14 mouse cellular contexts compared by ENCODE assay signal in the genomic region with DNA sequence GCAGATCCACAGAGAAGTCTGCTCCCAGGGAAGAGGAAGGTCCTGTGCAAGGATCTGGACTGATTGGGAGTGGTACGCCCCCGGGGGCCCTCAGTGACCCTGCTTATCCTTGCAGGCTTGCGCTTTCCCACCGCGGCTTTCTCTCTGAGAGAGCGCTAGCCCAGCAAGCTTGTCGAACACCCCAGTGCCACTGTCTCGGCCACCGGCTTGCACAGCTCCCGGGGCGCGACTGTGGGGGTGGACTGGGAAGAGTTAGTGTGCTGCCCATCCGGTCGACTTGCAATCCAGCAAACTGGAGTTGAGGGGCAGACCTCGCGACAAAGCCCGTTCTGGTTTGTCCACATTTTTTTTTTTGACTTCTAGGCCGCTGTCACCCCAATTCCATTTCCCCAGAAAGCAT. TPM values are rescaled to one million over a fixed set of nuclear protein-coding genes. Genes with fewer than 3 reads are reported as not detected.
A peak's percentile ranks its signal among the peaks of the same experiment; 100 is the strongest.
DNase-seq lines count a peak whose midpoint lies in the region; ATAC-seq lines count a peak whose summit lies in the region.
"Had no signal": no experiment of that assay in that cellular context is flagged by ENCODE, and none has a peak within 500 bp of the region (broad histone marks: within the 10 kb centered on the region; RNA-seq: fewer than 3 reads in every experiment).

No protein-coding gene starts in this region.

- no peak for ATAC-seq in heart, embryonic 11.5 days (replicated peaks; ENCODE audit: insufficient number of reproducible peaks, low FRiP score, low TSS enrichment)
- no peak for ATAC-seq in hindbrain, embryonic 12.5 days (ENCODE audit: low FRiP score)
- no peak for ATAC-seq in midbrain, embryonic 15.5 days (replicated peaks)

- H3K4me3 ChIP-seq in heart, embryonic 11.5 days (ENCODE audit: low read depth, low read length), result no peak overlapping the region
- H3K4me3 ChIP-seq in embryonic facial prominence, embryonic 10.5 days, result peak overlapping the region; percentile 30
- peak overlapping the region; percentile 10; the same call in 1 of the 2 replicates for H3K4me3 ChIP-seq in hindbrain, embryonic 12.5 days
- 0 out of 2 replicates have a peak overlapping the region, but pooled peaks have one; percentile 3 for H3K4me3 ChIP-seq in midbrain, embryonic 15.5 days
- H3K4me3 ChIP-seq: liver, embryonic 13.5 days had no signal

- H3K9ac ChIP-seq in heart, embryonic 11.5 days (ENCODE audit: low read depth, low read length), result no peak overlapping the region
- H3K9ac ChIP-seq in hindbrain, embryonic 12.5 days, result peak overlapping the region; percentile 41; the same call in 1 of the 2 replicates
- H3K9ac ChIP-seq in midbrain, embryonic 15.5 days, result no peak overlapping the region
- H3K9ac ChIP-seq: liver, embryonic 13.5 days had no signal

- no peaks in the 10 kb centered on the region for H3K4me1 ChIP-seq in heart, embryonic 11.5 days (ENCODE audit: control insufficient read depth, insufficient read depth, low read length)
- peaks cover 7% of the 10 kb centered on the region; the same call in 1 of the 2 replicates for H3K4me1 ChIP-seq in embryonic facial prominence, embryonic 10.5 days
- peaks cover 5% of the 10 kb centered on the region; the same call in 1 of the 2 replicates for H3K4me1 ChIP-seq in hindbrain, embryonic 12.5 days
- H3K4me1 ChIP-seq in midbrain, embryonic 15.5 days, result peaks cover 12% of the 10 kb centered on the region; the same call in 1 of the 2 replicates
- H3K4me1 ChIP-seq: liver, embryonic 13.5 days had no signal

- H3K27ac ChIP-seq in heart, embryonic 11.5 days (ENCODE audit: low read depth, low read length), result no peak overlapping the region
- H3K27ac ChIP-seq in embryonic facial prominence, embryonic 10.5 days (replicated peaks), result no peak overlapping the region
- H3K27ac ChIP-seq in hindbrain, embryonic 12.5 days, result no peak overlapping the region
- no peak overlapping the region for H3K27ac ChIP-seq in midbrain, embryonic 15.5 days
- H3K27ac ChIP-seq: liver, embryonic 13.5 days; macrophage had no signal

- no peak for DNase-seq in heart, adult 9 months (ENCODE audit: low spot score in 2 of 2)
- peak; percentile 46 for DNase-seq in embryonic facial prominence, embryonic 10.5 days (ENCODE audit: low spot score)
- no peak for DNase-seq in lung, postnatal 4 days
- no peak for DNase-seq in left cerebral cortex, adult 18-20 months (ENCODE audit: low spot score in 2 of 2)
- no peak for DNase-seq in spleen, postnatal 4 days (ENCODE audit: low spot score in 2 of 2)
- DNase-seq: heart, adult 18-20 months; kidney, postnatal 10 days; liver, embryonic 13.5 days; right cerebral cortex, postnatal 4 days had no signal

- 12% methylated on average over 18 of the region's 18 CpGs for WGBS in heart, embryonic 11.5 days (ENCODE audit: insufficient replicate concordance)
- WGBS in embryonic facial prominence, embryonic 10.5 days, result 21% methylated on average over 18 of the region's 18 CpGs
- 20% methylated on average over 18 of the region's 18 CpGs for WGBS in hindbrain, embryonic 12.5 days
- WGBS in midbrain, embryonic 15.5 days, result 17% methylated on average over 18 of the region's 18 CpGs

- peak overlapping the region; percentile 45 for H3K4me2 ChIP-seq in heart, embryonic 11.5 days
- H3K4me2 ChIP-seq in hindbrain, embryonic 12.5 days (replicated peaks), result peak overlapping the region; percentile 43
- H3K4me2 ChIP-seq in midbrain, embryonic 15.5 days, result peak overlapping the region; percentile 27
- H3K4me2 ChIP-seq: liver, embryonic 13.5 days had no signal

- no peaks in the 10 kb centered on the region for H3K9me3 ChIP-seq in heart, embryonic 11.5 days (replicated peaks; ENCODE audit: control insufficient read depth, low read length)
- peaks cover 5% of the 10 kb centered on the region; the same call in 1 of the 2 replicates for H3K9me3 ChIP-seq in embryonic facial prominence, embryonic 10.5 days
- no peaks in the 10 kb centered on the region for H3K9me3 ChIP-seq in hindbrain, embryonic 12.5 days (replicated peaks)
- H3K9me3 ChIP-seq in midbrain, embryonic 15.5 days, result no peaks in the 10 kb centered on the region
- H3K9me3 ChIP-seq: liver, embryonic 13.5 days had no signal

- peaks cover 38% of the 10 kb centered on the region for H3K27me3 ChIP-seq in heart, embryonic 11.5 days (ENCODE audit: control insufficient read depth, insufficient read depth, low read length)
- peaks cover 83% of the 10 kb centered on the region for H3K27me3 ChIP-seq in embryonic facial prominence, embryonic 10.5 days (replicated peaks; ENCODE audit: low read depth, poor library complexity, severe bottlenecking)
- peaks cover 24% of the 10 kb centered on the region for H3K27me3 ChIP-seq in hindbrain, embryonic 12.5 days
- H3K27me3 ChIP-seq in midbrain, embryonic 15.5 days (replicated peaks), result peaks cover 9% of the 10 kb centered on the region

- H3K36me3 ChIP-seq in heart, embryonic 11.5 days (ENCODE audit: control insufficient read depth, insufficient read depth, low read length), result no peaks in the 10 kb centered on the region
- no peaks in the 10 kb centered on the region for H3K36me3 ChIP-seq in embryonic facial prominence, embryonic 10.5 days (replicated peaks)
- H3K36me3 ChIP-seq in hindbrain, embryonic 12.5 days, result no peaks in the 10 kb centered on the region
- H3K36me3 ChIP-seq in midbrain, embryonic 15.5 days (replicated peaks), result no peaks in the 10 kb centered on the region
- H3K36me3 ChIP-seq: liver, embryonic 13.5 days had no signal

RNA-seq across cellular contexts. Expression of gene Sox3, which starts 5.4 kb away (rescaled TPM):
- 0.92 and 0.96 TPM in 2 replicates for polyA plus RNA-seq in heart, embryonic 11.5 days (2014; fragmentation: Nextera tagmentation; extraction: Ambion mirVana)
- 0.82 and 1.5 TPM in 2 replicates for polyA plus RNA-seq in embryonic facial prominence, embryonic 10.5 days (2016; fragmentation: Nextera tagmentation; extraction: Ambion mirVana)
- 2.0 and 2.6 TPM in 2 replicates for polyA plus RNA-seq in hindbrain, embryonic 12.5 days (2016; fragmentation: Nextera tagmentation; extraction: Ambion mirVana)
- 1.9 TPM in 2 replicates for polyA plus RNA-seq in midbrain, embryonic 15.5 days (2015; fragmentation: Nextera tagmentation; extraction: Ambion mirVana)
- total RNA-seq in left cerebral cortex, adult 18-20 months (2021), result 1 to 10 TPM; 1.3 to 1.4 TPM
- total RNA-seq: heart, adult 18-20 months; neutrophil, adult 5-6 weeks had no signal
- polyA plus RNA-seq: liver, embryonic 13.5 days; macrophage had no signal
